In genomic region chr5:20657056-20657455, GRCm38 (mm10) we compare ENCODE assay signal across 16 mouse cellular contexts.
"Had no signal": no experiment of that assay in that cellular context is flagged by ENCODE, and none has a peak within 500 bp of the region (broad histone marks: within the 10 kb centered on the region; RNA-seq: fewer than 3 reads in every experiment).

No protein-coding gene starts in this region.

- DNase-seq: retina, postnatal 1 day; right cerebral cortex, adult 18-20 months; right cerebral cortex, postnatal 14 days; right cerebral cortex, postnatal 25 days; right cerebral cortex, postnatal 4 days; spleen, adult 18-20 months; thymus, adult 18-20 months; thymus, adult 2 months; thymus, postnatal 14 days; thymus, postnatal 25 days; thymus, postnatal 36 days; thymus, postnatal 4 days had no signal

- H3K4me3 ChIP-seq: neural tube, embryonic 13.5 days; neural tube, embryonic 15.5 days; stomach, embryonic 15.5 days had no signal

- H3K9ac ChIP-seq: neural tube, embryonic 13.5 days; neural tube, embryonic 15.5 days; stomach, embryonic 15.5 days had no signal

- H3K27me3 ChIP-seq: neural tube, embryonic 13.5 days; neural tube, embryonic 15.5 days; stomach, embryonic 15.5 days had no signal

- H3K9me3 ChIP-seq: neural tube, embryonic 13.5 days; neural tube, embryonic 15.5 days; stomach, embryonic 15.5 days had no signal

- H3K27ac ChIP-seq: neural tube, embryonic 13.5 days; neural tube, embryonic 15.5 days; stomach, embryonic 15.5 days; stomach, postnatal 0 days had no signal

- H3K36me3 ChIP-seq: stomach, embryonic 15.5 days had no signal

- H3K4me1 ChIP-seq: stomach, embryonic 15.5 days had no signal

- H3K4me2 ChIP-seq: neural tube, embryonic 13.5 days; neural tube, embryonic 15.5 days; stomach, embryonic 15.5 days had no signal
